Mouse (Mus musculus): ENCODE data around the gene Smok3b. TPM values are rescaled to one million over a fixed set of nuclear protein-coding genes. Genes with fewer than 3 reads are reported as not detected.
"Not testable (repeated sequence)": the region's sequence is repeated elsewhere in the genome, so short reads cannot be mapped to it uniquely, and the experiment has no call there.

Gene Smok3b
- polyA plus RNA-seq, 2 experiments, result not detected

- Histone ChIP-seq H3K4me2 (replicated peaks; ENCODE audit: low read depth, low read length, severe bottlenecking) (no peak overlapping the region), H3K9ac (ENCODE audit: low read depth, low read length, severe bottlenecking) (no peak overlapping the region), H3K36me3 (ENCODE audit: control insufficient read depth, insufficient read depth, low read length) (no peaks in the 10 kb centered on the region), H3K4me3 (replicated peaks; ENCODE audit: low read length) (no peak overlapping the region), H3K9me3 (ENCODE audit: control insufficient read depth, low read length) (no peaks in the 10 kb centered on the region), H3K27me3 (ENCODE audit: control insufficient read depth, insufficient read depth, low read length) (no peaks in the 10 kb centered on the region), H3K4me1 (ENCODE audit: control insufficient read depth, insufficient read depth, low read length) (no peaks in the 10 kb centered on the region), H3K27ac (replicated peaks; ENCODE audit: low read depth, low read length) (no peak overlapping the region)
- TF ChIP-seq POLR2A (IDR thresholded peaks at IDR 0.05; ENCODE audit: borderline replicate concordance, extremely low read depth, insufficient read depth, insufficient read length), result no peak
- DNase-seq (ENCODE audit: low spot score), result no peak
- ATAC-seq (ENCODE audit: low FRiP score, low read depth), result no peak
These were observed 4.2 kb upstream of the Smok3b start for GRCm38 (mm10) chr5:138016997-138017396.

- not testable (repeated sequence) for H3K36me3 ChIP-seq (ENCODE audit: control insufficient read depth, insufficient read depth, low read length); DNase-seq (ENCODE audit: low spot score); H3K27ac ChIP-seq (replicated peaks; ENCODE audit: low read depth, low read length); H3K9me3 ChIP-seq (ENCODE audit: control insufficient read depth, low read length); H3K4me3 ChIP-seq (replicated peaks; ENCODE audit: low read length); H3K27me3 ChIP-seq (ENCODE audit: control insufficient read depth, insufficient read depth, low read length); H3K4me1 ChIP-seq (ENCODE audit: control insufficient read depth, insufficient read depth, low read length); H3K4me2 ChIP-seq (replicated peaks; ENCODE audit: low read depth, low read length, severe bottlenecking); H3K9ac ChIP-seq (ENCODE audit: low read depth, low read length, severe bottlenecking); ATAC-seq (ENCODE audit: low FRiP score, low read depth)
- 85% methylated on average over 3 of the region's 4 CpGs for WGBS
These were observed 1.7 kb upstream of the Smok3b start for GRCm38 (mm10) chr5:138019577-138019976.

GRCm38 (mm10) chr5:138052894-138053293 lies 31.7 kb downstream of the Smok3b start, which contains the start of gene Smok3c:
TSS of gene Smok3c (plus strand) at chr5:138053194.
- H3K27ac ChIP-seq (replicated peaks; ENCODE audit: low read depth, low read length); H3K36me3 ChIP-seq (ENCODE audit: control insufficient read depth, insufficient read depth, low read length); H3K9me3 ChIP-seq (ENCODE audit: control insufficient read depth, low read length); H3K27me3 ChIP-seq (ENCODE audit: control insufficient read depth, insufficient read depth, low read length); H3K4me2 ChIP-seq (replicated peaks; ENCODE audit: low read depth, low read length, severe bottlenecking); ATAC-seq (ENCODE audit: low FRiP score, low read depth); H3K4me1 ChIP-seq (ENCODE audit: control insufficient read depth, insufficient read depth, low read length); H3K9ac ChIP-seq (ENCODE audit: low read depth, low read length, severe bottlenecking); H3K4me3 ChIP-seq (replicated peaks; ENCODE audit: low read length); DNase-seq (ENCODE audit: low spot score): not testable (repeated sequence)
- WGBS, result no CpG with 5 or more reads among the region's 5 CpGs

DNA sequence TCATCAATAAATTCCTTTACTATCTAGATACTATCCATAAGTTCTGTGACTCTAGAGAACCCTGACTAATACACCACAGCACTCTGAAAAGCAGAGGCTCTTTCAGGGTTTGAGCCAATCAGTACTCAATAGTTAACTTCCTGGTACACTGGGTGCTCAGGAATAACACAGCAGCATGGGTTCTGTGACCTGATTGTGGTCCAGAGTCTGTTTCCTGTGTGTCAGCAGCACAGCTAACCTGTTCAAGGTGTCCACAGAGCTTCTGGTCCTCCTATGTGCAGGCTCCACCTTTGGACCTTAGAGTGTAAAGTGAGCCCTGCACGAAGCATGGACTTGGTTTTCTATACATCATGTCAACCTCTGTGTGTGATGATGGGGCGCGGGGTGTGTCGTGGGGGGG lies 52.6 kb downstream of the Smok3b start:
- Histone ChIP-seq H3K4me1 (ENCODE audit: control insufficient read depth, insufficient read depth, low read length) (no peaks in the 10 kb centered on the region), H3K4me2 (replicated peaks; ENCODE audit: low read depth, low read length, severe bottlenecking) (no peak overlapping the region)
- 87% methylated on average over 4 of the region's 4 CpGs for WGBS

DNA sequence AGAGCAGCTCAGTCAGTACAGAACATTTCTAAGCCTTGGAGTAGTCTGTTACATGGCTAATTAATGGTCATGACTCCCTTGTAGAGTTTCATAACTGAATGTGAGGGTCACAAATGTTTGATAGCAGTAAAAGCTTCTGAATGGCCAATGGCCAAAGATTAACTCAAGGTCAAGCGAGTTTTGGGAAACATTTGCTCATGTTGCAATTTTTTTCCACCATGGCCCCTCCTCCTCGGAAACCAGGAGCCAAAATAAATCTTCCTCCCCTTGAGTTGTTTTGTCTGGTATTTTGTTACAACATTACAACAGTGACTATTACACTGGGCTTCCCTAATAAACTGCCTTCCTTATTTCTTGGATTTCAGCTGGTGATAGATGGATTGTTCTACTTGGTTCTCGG lies 54.5 kb downstream of the Smok3b start:
- no peaks in the 10 kb centered on the region for H3K36me3 ChIP-seq (ENCODE audit: control insufficient read depth, insufficient read depth, low read length)
- no peak for TF ChIP-seq POLR2A (IDR thresholded peaks at IDR 0.05; ENCODE audit: borderline replicate concordance, extremely low read depth, insufficient read depth, insufficient read length)
- ATAC-seq (ENCODE audit: low FRiP score, low read depth) (no peak), DNase-seq (ENCODE audit: low spot score) (no peak)
- no peak overlapping the region for H3K9ac ChIP-seq (ENCODE audit: low read depth, low read length, severe bottlenecking)
- H3K4me1 ChIP-seq (ENCODE audit: control insufficient read depth, insufficient read depth, low read length), result no peaks in the 10 kb centered on the region
- no peak overlapping the region for H3K27ac ChIP-seq (replicated peaks; ENCODE audit: low read depth, low read length)
- no peaks in the 10 kb centered on the region for H3K9me3 ChIP-seq (ENCODE audit: control insufficient read depth, low read length)
- H3K27me3 ChIP-seq (ENCODE audit: control insufficient read depth, insufficient read depth, low read length), result no peaks in the 10 kb centered on the region
- H3K4me2 ChIP-seq (replicated peaks; ENCODE audit: low read depth, low read length, severe bottlenecking), result no peak overlapping the region
- WGBS, result 75% methylated on average over 3 of the region's 3 CpGs
- H3K4me3 ChIP-seq (replicated peaks; ENCODE audit: low read length), result no peak overlapping the region

More for the DNA sequence above, 52.6 kb downstream of the Smok3b start:
- Histone ChIP-seq H3K27me3 (ENCODE audit: control insufficient read depth, insufficient read depth, low read length) (no peaks in the 10 kb centered on the region), H3K9ac (ENCODE audit: low read depth, low read length, severe bottlenecking) (no peak overlapping the region), H3K27ac (replicated peaks; ENCODE audit: low read depth, low read length) (no peak overlapping the region), H3K4me3 (replicated peaks; ENCODE audit: low read length) (no peak overlapping the region), H3K36me3 (ENCODE audit: control insufficient read depth, insufficient read depth, low read length) (no peaks in the 10 kb centered on the region), H3K9me3 (ENCODE audit: control insufficient read depth, low read length) (no peaks in the 10 kb centered on the region)
- no peak for DNase-seq (ENCODE audit: low spot score)
- ATAC-seq (ENCODE audit: low FRiP score, low read depth), result no peak
- TF ChIP-seq POLR2A (IDR thresholded peaks at IDR 0.05; ENCODE audit: borderline replicate concordance, extremely low read depth, insufficient read depth, insufficient read length), result no peak

- H3K36me3 ChIP-seq (ENCODE audit: control insufficient read depth, insufficient read depth, low read length), result no peaks in the 10 kb centered on the region
- H3K4me1 ChIP-seq (ENCODE audit: control insufficient read depth, insufficient read depth, low read length), result no peaks in the 10 kb centered on the region
- 52% methylated on average over 2 of the region's 2 CpGs for WGBS
- H3K27me3 ChIP-seq (ENCODE audit: control insufficient read depth, insufficient read depth, low read length), result no peaks in the 10 kb centered on the region
- no peaks in the 10 kb centered on the region for H3K9me3 ChIP-seq (ENCODE audit: control insufficient read depth, low read length)
- H3K4me3 ChIP-seq (replicated peaks; ENCODE audit: low read length), result no peak overlapping the region
- no peak for TF ChIP-seq POLR2A (IDR thresholded peaks at IDR 0.05; ENCODE audit: borderline replicate concordance, extremely low read depth, insufficient read depth, insufficient read length)
- H3K27ac ChIP-seq (replicated peaks; ENCODE audit: low read depth, low read length), result no peak overlapping the region
- DNase-seq (ENCODE audit: low spot score) (no peak), ATAC-seq (ENCODE audit: low FRiP score, low read depth) (no peak)
- H3K9ac ChIP-seq (ENCODE audit: low read depth, low read length, severe bottlenecking), result no peak overlapping the region
- H3K4me2 ChIP-seq (replicated peaks; ENCODE audit: low read depth, low read length, severe bottlenecking), result no peak overlapping the region
These were observed 54.9 kb downstream of the Smok3b start for GRCm38 (mm10) chr5:138076148-138076547.

All from limb, embryonic 14.5 days (tissue).